Mouse (Mus musculus): ENCODE measurements around the gene Epn2. TPM values are rescaled to one million over a fixed set of nuclear protein-coding genes. Genes with fewer than 3 reads are reported as not detected.
"Not testable (repeated sequence)": the region's sequence is repeated elsewhere in the genome, so short reads cannot be mapped to it uniquely, and the experiment has no call there.

Gene Epn2
- polyA plus RNA-seq, 1 experiment, result 7.3 TPM

DNA sequence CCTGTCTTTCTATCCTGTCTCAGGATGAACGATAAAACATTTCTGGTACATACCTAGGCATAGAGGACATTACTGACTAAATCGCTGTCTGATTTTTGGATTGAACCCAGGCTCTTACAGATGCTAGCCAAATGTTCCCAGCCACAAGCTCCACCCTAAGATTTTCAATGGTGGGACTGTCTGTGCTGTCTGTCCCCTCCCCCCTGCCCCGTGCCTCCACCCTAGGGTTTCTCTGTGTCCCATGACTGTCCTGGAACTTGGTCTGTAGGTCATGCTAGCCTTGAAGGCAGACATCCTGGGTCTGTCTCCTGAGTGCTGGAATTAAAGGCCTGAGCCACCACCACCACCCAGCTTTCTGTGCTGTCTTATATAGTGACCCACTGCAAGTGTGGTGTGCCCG lies 5.3 kb upstream of the Epn2 start:
- TF ChIP-seq POLR2A (IDR thresholded peaks at IDR 0.05; ENCODE audit: control insufficient read depth, extremely low read depth, insufficient read depth, low read length, poor library complexity) (no peak), CTCF (IDR thresholded peaks at IDR 0.05; ENCODE audit: borderline replicate concordance, control insufficient read depth, extremely low read depth, insufficient read depth, low read length, poor library complexity) (no peak)
- H3K4me1 ChIP-seq (replicated peaks; ENCODE audit: control insufficient read depth, insufficient read depth, low read length), result no peaks in the 10 kb centered on the region
- DNase-seq, result no peak
- no peak overlapping the region for H3K27ac ChIP-seq (ENCODE audit: control insufficient read depth, insufficient read depth, low read length)
- H3K4me3 ChIP-seq (ENCODE audit: control insufficient read depth, insufficient read depth, low read length), result no peak overlapping the region
- no peaks in the 10 kb centered on the region for H3K36me3 ChIP-seq (ENCODE audit: control insufficient read depth, insufficient read depth, low read length)
- WGBS, result 77% methylated on average over 4 of the region's 4 CpGs
- H3K27me3 ChIP-seq (ENCODE audit: control insufficient read depth, insufficient read depth, low read length), result no peaks in the 10 kb centered on the region; the same call in 1 of the 2 replicates

DNA sequence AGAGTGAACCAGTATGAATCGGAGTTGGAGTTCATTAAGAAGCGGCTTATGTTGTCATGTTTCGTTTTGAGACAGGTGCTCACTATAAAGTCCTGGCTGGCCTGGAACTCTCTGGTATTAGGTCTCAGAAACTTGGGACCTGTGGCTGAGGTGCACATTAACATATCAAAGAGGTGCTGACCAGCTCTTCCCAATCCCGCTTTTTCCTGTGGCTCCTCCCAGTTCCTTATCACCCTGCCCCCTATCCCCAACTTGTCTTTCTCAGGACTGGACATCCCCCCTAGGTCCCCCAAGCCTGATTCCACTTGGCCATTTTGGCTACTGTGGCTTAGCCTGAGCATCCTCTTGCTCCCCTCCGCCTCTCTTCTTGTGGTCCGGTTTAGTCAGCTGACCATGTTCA lies 4.6 kb upstream of the Epn2 start:
- Histone ChIP-seq H3K4me3 (ENCODE audit: control insufficient read depth, insufficient read depth, low read length) (no peak overlapping the region), H3K27me3 (ENCODE audit: control insufficient read depth, insufficient read depth, low read length) (peaks cover 4% of the 10 kb centered on the region), H3K27ac (ENCODE audit: control insufficient read depth, insufficient read depth, low read length) (no peak overlapping the region), H3K36me3 (ENCODE audit: control insufficient read depth, insufficient read depth, low read length) (no peaks in the 10 kb centered on the region), H3K4me1 (replicated peaks; ENCODE audit: control insufficient read depth, insufficient read depth, low read length) (peaks cover 5% of the 10 kb centered on the region)
- DNase-seq, result no peak
- 94% methylated on average over 6 of the region's 6 CpGs for WGBS
- TF ChIP-seq POLR2A (IDR thresholded peaks at IDR 0.05; ENCODE audit: control insufficient read depth, extremely low read depth, insufficient read depth, low read length, poor library complexity) (no peak), CTCF (IDR thresholded peaks at IDR 0.05; ENCODE audit: borderline replicate concordance, control insufficient read depth, extremely low read depth, insufficient read depth, low read length, poor library complexity) (no peak)

DNA sequence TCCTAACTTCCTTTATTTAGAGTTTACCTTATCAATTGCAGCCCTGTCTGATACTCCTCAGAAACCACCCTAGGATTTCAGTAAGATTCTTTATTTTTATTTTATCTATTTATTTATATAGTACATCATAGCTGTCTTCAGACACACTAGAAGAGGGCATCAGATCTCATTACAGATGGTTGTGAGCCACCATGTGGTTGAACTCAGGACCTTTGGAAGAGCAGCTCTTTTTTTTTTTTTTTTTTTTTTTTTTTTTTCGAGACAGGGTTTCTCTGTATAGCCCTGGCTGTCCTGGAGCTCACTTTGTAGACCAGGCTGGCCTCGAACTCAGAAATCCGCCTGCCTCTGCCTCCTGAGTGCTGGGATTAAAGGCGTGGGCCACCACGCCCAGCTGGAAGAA lies 3.3 kb upstream of the Epn2 start:
- Histone ChIP-seq H3K4me1 (replicated peaks; ENCODE audit: control insufficient read depth, insufficient read depth, low read length) (peaks cover 11% of the 10 kb centered on the region), H3K27me3 (ENCODE audit: control insufficient read depth, insufficient read depth, low read length) (peaks cover 11% of the 10 kb centered on the region)
- H3K4me3 ChIP-seq (ENCODE audit: control insufficient read depth, insufficient read depth, low read length); DNase-seq; H3K36me3 ChIP-seq (ENCODE audit: control insufficient read depth, insufficient read depth, low read length); H3K27ac ChIP-seq (ENCODE audit: control insufficient read depth, insufficient read depth, low read length): not testable (repeated sequence)
- WGBS, result 92% methylated on average over 4 of the region's 5 CpGs

- 71% methylated on average over 7 of the region's 7 CpGs for WGBS
- H3K27me3 ChIP-seq (ENCODE audit: control insufficient read depth, insufficient read depth, low read length), result peaks cover 13% of the 10 kb centered on the region
- no peak overlapping the region for H3K27ac ChIP-seq (ENCODE audit: control insufficient read depth, insufficient read depth, low read length)
- H3K4me1 ChIP-seq (replicated peaks; ENCODE audit: control insufficient read depth, insufficient read depth, low read length), result peaks cover 11% of the 10 kb centered on the region
- no peak overlapping the region for H3K4me3 ChIP-seq (ENCODE audit: control insufficient read depth, insufficient read depth, low read length)
- DNase-seq, result no peak
- no peaks in the 10 kb centered on the region for H3K36me3 ChIP-seq (ENCODE audit: control insufficient read depth, insufficient read depth, low read length)
- TF ChIP-seq CTCF (IDR thresholded peaks at IDR 0.05; ENCODE audit: borderline replicate concordance, control insufficient read depth, extremely low read depth, insufficient read depth, low read length, poor library complexity), result no peak
- TF ChIP-seq POLR2A (IDR thresholded peaks at IDR 0.05; ENCODE audit: control insufficient read depth, extremely low read depth, insufficient read depth, low read length, poor library complexity), result no peak
These were observed 443 bp upstream of the Epn2 start for GRCm38 (mm10) chr11:61579878-61580381.

DNA sequence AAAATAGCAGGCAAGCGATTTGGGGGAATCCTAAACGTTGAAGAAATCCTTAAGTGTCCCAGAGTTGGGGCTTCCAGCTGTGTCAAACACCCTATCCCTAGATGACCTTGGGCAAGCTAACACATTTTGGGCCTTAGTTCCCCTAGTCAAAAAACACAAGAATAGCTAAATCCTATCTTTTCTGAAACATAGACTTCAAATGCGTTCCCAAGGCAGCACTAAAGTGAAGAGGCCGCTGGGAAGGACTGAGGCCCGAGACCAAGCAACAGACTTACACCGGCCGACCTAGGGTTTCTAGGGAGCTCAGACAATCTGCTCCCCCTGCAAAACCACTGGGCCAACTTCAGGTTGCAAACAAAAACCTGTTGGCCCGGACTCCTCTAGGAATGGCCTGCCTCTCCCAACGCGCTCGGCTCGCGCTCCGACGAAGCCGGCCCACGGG lies 925 bp downstream of the Epn2 start:
- 8% methylated on average over 17 of the region's 17 CpGs for WGBS
- TF ChIP-seq CTCF (IDR thresholded peaks at IDR 0.05; ENCODE audit: borderline replicate concordance, control insufficient read depth, extremely low read depth, insufficient read depth, low read length, poor library complexity), result no peak
- no peak for TF ChIP-seq POLR2A (IDR thresholded peaks at IDR 0.05; ENCODE audit: control insufficient read depth, extremely low read depth, insufficient read depth, low read length, poor library complexity)
- no peak overlapping the region for H3K27ac ChIP-seq (ENCODE audit: control insufficient read depth, insufficient read depth, low read length)

DNA sequence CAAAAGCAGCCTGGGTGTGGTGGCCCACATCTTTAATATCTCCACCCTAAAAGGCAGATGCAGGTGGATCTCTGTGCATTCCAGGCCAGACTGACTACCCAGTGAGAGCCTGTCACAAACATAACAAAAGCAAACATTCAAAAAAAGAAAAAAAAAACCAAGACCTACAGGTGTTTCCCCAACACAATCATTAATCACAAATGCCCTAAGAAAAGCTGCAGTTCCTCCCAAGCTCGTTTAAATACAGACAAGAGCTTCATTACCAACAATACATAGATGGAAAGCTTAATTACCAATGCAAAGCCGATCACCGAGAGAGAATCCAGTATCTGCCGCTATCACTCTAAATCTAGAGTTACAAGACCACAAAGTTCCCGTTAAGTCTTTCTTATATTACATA lies 1.5 kb downstream of the Epn2 start:
- Histone ChIP-seq H3K27ac (ENCODE audit: control insufficient read depth, insufficient read depth, low read length) (no peak overlapping the region), H3K36me3 (ENCODE audit: control insufficient read depth, insufficient read depth, low read length) (no peaks in the 10 kb centered on the region), H3K27me3 (ENCODE audit: control insufficient read depth, insufficient read depth, low read length) (peaks cover 13% of the 10 kb centered on the region), H3K4me3 (ENCODE audit: control insufficient read depth, insufficient read depth, low read length) (no peak overlapping the region), H3K4me1 (replicated peaks; ENCODE audit: control insufficient read depth, insufficient read depth, low read length) (peaks cover 11% of the 10 kb centered on the region)
- TF ChIP-seq CTCF (IDR thresholded peaks at IDR 0.05; ENCODE audit: borderline replicate concordance, control insufficient read depth, extremely low read depth, insufficient read depth, low read length, poor library complexity) (no peak), POLR2A (IDR thresholded peaks at IDR 0.05; ENCODE audit: control insufficient read depth, extremely low read depth, insufficient read depth, low read length, poor library complexity) (no peak)
- no peak for DNase-seq
- WGBS, result 14% methylated on average over 5 of the region's 5 CpGs

More for the DNA sequence above, 925 bp downstream of the Epn2 start:
- H3K27me3 ChIP-seq (ENCODE audit: control insufficient read depth, insufficient read depth, low read length), result peaks cover 13% of the 10 kb centered on the region
- DNase-seq, result no peak
- peak overlapping the region; percentile 50 for H3K4me3 ChIP-seq (ENCODE audit: control insufficient read depth, insufficient read depth, low read length)
- peaks cover 11% of the 10 kb centered on the region for H3K4me1 ChIP-seq (replicated peaks; ENCODE audit: control insufficient read depth, insufficient read depth, low read length)
- H3K36me3 ChIP-seq (ENCODE audit: control insufficient read depth, insufficient read depth, low read length), result no peaks in the 10 kb centered on the region

DNA sequence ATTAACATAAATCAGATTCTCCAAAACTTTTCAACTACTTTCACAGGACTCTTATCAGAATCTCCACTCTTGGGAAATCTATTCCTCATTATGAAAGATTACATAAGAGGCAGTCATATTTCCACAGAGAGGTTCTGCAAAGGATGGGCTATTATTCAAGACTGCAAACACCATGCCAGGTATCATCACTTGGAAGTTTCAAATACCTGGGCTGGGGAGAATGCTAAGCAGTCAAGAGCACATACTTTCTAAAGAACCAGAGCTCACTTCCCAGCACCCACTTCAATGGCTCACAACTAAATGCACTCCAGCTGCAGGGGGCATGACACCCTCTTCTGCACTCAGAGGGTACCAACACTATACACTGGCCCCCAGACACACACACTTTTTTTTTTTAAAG lies 2.1 kb downstream of the Epn2 start:
- DNase-seq, result no peak
- Histone ChIP-seq H3K27ac (ENCODE audit: control insufficient read depth, insufficient read depth, low read length) (no peak overlapping the region), H3K4me1 (replicated peaks; ENCODE audit: control insufficient read depth, insufficient read depth, low read length) (peaks cover 11% of the 10 kb centered on the region), H3K4me3 (ENCODE audit: control insufficient read depth, insufficient read depth, low read length) (no peak overlapping the region), H3K36me3 (ENCODE audit: control insufficient read depth, insufficient read depth, low read length) (no peaks in the 10 kb centered on the region), H3K27me3 (ENCODE audit: control insufficient read depth, insufficient read depth, low read length) (peaks cover 13% of the 10 kb centered on the region)
- TF ChIP-seq CTCF (IDR thresholded peaks at IDR 0.05; ENCODE audit: borderline replicate concordance, control insufficient read depth, extremely low read depth, insufficient read depth, low read length, poor library complexity), result no peak
